Mouse (Mus musculus) Patski (cell line): ENCODE data around the gene Krt33a. TPM values are rescaled to one million over a fixed set of nuclear protein-coding genes. Genes with fewer than 3 reads are reported as not detected.

Experiments used
- ATAC-seq: fragments of 100-300 bp; one replicate; pipeline ENCODE4 v1.8.0; 2021
- CTCF ChIA-PET: fragments of 350-600 bp; sonication (Branson Sonifier 250); formaldehyde crosslinking; loops from one replicate; lab custom pipeline; 2022; ENCODE audit warnings: inconsistent platforms; lab: Charles Lee
- POLR2A ChIA-PET: fragments of 350-600 bp; sonication (Branson Sonifier 250); formaldehyde crosslinking; loops from one replicate; lab custom pipeline; 2022; ENCODE audit warnings: antibody characterized with exemption, inconsistent platforms; lab: Charles Lee
- DNase-seq: peaks from one replicate; pipeline ENCODE4 v3.0.0-alpha.2; 2011; ENCODE audit warnings: low read depth, low spot score
- H3K27me3 ChIP-seq: fragments of 371-371 bp; one replicate; pipeline ENCODE4 v1.5.1; 2021
- CTCF ChIP-seq: fragments of 100-300 bp; IDR thresholded peaks from one replicate; pipeline ENCODE4 v1.5.1; 2021
- in situ Hi-C: fragments of 300-500 bp; cut with MboI; formaldehyde crosslinking; loops from 3 replicates; pipeline ENCODE4 v1.11.1; 2018; ENCODE audit warnings: low pct_unique_long_range_greater_than_20kb, mixed read lengths
- polyA plus RNA-seq: library from polyadenylated mRNA; unstranded; gene quantifications from one replicate; pipeline ENCODE4 v1.2.3, GENCODE M21; 2021

The Krt33a gene
- not detected for polyA plus RNA-seq

DNA sequence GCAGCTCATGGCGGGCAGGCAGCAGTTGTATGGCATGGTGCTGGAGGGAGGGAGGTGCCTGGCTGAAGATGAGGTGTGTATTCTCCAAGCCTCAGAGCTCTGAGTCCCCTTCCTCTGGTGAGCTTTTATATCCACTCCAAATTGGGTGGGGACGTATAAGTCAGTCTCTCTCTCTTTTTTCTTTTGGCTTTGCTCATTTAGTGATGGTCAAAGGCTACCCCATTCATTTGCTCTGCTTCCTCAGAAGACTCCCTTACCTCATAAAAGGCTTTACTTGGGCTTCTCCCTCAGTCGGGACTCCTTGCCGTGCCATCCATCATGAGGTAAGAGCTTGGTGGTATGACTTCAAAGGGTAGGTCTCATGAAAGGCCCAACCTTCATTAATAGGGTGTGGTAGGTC lies at the start of gene Krt33a:
Gene Krt33a, minus strand, starts transcription at position 101 of the 400 bp plus-strand sequence.
- H3K27me3 ChIP-seq, result no peaks in the 10 kb centered on the region
- POLR2A ChIA-PET, result no interaction called here
- in situ Hi-C loops, result no loop called here
- DNase-seq (no peak), ATAC-seq (no peak)
- CTCF ChIA-PET, result no interaction called here
- TF ChIP-seq CTCF, result no peak

DNA sequence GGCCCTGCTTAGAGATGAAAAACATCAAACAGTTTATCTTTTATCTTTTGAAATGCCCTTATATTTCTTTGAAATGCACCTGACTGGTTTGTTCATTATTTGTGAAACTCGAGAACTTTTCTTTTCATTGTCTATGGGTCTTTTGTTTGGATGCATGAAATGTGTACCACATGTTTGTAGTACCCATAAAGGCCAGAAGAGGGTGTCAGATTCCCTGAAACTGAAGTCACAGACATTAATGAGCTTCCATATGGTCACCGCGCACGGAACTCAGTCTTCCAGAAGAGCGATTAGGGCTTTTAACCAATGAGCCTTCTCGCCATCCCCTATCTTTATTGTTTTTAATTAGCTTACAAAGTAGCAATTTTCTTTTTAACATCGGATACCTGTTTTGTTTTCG lies 42.9 kb upstream of the Krt33a start:
- in situ Hi-C loops, result no loop called here
- no peak for ATAC-seq
- POLR2A ChIA-PET, result no interaction called here
- H3K27me3 ChIP-seq, result no peaks in the 10 kb centered on the region
- CTCF ChIA-PET, result no interaction called here
- no peak for DNase-seq
- TF ChIP-seq CTCF, result no peak

DNA sequence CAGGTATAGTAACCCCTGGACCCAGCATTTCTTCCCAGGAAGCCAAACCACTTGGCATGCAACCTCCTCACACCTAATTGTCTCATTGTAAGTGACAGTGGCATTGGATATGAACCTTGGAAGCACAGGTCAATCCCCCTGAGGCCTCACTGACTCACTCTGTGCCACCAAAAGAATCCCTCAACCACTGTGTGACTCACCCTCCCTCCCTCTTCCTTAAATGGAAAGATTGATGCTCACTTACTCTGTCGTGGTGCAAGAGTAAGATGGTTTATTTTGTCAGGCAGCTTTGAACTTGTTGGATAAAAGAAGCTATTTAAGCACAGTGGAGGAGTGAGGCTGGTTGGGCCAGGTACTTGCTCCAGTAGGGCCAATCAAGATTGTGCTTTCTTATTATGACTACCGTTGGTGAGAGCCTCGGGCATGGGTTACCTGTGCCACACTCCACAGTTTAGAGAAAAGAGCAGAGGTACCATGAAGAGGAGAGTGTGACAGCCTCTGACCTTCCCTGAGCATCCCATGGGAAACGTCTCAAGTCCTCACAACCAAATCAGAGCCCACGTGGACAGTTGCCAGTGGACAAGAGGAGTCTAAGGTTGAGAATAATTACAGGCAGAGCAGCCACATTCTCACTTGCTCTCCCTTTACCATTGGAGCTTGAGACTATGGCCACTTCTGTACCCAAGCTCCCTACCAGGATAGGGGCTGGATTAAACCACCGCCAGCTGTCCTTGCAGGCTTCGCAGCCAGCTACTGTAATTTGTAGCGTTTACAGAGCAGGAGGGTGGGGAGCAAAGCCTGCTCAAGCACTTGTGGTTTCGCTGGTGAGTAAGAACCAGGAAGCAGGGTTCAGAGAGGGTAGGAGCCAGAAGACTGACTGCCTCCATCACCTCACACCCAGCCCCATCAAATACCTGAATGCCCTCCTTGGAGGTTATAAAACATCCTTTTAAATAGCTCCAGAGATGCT lies 40.0 kb upstream of the Krt33a start:
- H3K27me3 ChIP-seq, result no peaks in the 10 kb centered on the region
- TF ChIP-seq CTCF, result no peak
- ATAC-seq, result peak; percentile 78
- ChIA-PET CTCF (interaction anchor here (1.0 to 1.2 kb wide), 2 partner anchors 16 to 239 kb away, joined by 3 read pairs; no protein-coding TSS in a partner anchor), POLR2A (interaction anchor here (1.4 kb wide), 1 partner anchor 113 kb away, joined by 3 read pairs; no protein-coding TSS in a partner anchor)
- DNase-seq, result peak; percentile 71
- in situ Hi-C loops, result no loop called here

DNA sequence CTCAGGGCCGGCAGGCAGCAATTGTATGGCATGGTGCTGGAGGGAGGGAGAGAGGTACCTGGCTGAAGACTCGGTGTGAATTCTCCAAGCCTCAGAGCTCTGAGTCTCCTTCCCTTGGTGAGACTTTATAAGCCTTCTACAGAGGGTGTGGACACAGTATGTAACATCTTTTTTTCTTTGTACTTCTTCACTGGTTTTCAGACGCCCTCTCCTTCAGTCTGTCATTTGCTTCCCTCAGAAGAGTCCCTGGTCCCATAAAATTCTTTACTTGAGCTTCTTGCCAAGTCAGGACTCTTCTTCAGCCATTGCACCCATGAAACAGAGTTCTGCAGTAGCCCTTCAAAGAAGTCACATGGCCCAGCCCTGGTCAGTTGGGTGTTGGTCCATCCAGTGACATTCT lies 34.4 kb upstream of the Krt33a start, which contains the start of gene Krt31:
Gene Krt31, minus strand, starts transcription at position 101 of the 400 bp plus-strand sequence.
- ATAC-seq (no peak), DNase-seq (no peak)
- H3K27me3 ChIP-seq, result peaks cover 3% of the 10 kb centered on the region
- ChIA-PET POLR2A (no interaction called here), CTCF (interaction anchor here (1.3 kb wide), 1 partner anchor 11 kb away, joined by 3 read pairs; no protein-coding TSS in a partner anchor)
- in situ Hi-C loops, result no loop called here
- no peak for TF ChIP-seq CTCF

DNA sequence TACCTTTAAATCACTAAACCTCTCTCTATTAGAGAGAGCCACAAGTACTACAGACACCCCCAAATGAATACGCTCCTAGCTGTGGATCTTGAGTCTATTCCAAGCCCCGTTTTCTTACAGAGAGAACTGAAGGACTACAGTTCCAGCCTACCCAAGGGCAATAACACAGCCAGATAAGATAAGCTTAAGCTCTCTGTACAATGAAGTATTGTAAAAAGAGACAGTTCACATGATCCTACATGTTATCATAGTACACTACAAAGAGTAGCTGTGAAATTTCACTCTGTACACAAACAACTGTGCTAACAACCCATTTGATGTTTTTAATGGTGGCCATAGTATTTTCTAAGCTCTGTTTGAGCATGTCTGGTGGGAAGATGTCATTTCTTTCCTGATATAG lies 31.2 kb upstream of the Krt33a start:
- POLR2A ChIA-PET, result no interaction called here
- peaks cover 10% of the 10 kb centered on the region for H3K27me3 ChIP-seq
- in situ Hi-C loops, result no loop called here
- no peak for ATAC-seq
- no peak for TF ChIP-seq CTCF
- DNase-seq, result no peak
- CTCF ChIA-PET, result no interaction called here

DNA sequence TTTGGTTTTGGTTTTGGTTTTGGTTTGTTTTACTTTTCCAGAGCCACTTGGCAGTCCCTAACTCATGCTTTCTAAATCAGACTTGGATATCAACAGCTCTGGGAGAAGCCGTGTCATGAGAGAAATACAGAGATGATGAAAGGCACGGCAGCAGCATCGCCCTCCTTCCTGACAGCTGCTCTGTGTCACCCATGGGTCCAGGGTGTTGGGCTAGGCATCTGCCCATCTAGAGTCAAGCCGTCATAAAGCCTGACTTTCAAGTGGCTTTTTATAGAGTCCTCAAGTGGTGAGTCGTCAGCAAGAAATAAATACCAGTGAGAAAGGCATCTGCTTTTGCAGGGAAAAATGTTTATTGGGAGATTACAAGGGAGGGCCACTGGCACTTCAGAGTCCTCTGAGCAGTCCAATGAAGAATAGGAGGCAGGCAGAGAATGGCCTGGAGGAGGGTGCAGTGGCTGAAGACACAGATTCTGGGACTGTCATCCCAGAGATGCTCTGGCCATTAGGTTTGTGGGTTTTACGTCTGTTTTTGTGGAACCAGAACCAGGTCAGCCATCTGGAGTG lies 30.4 kb upstream of the Krt33a start:
- POLR2A ChIA-PET, result no interaction called here
- peaks cover 14% of the 10 kb centered on the region for H3K27me3 ChIP-seq
- no peak for DNase-seq
- in situ Hi-C loops, result no loop called here
- ATAC-seq, result no peak
- CTCF ChIA-PET, result interaction anchor here (1.8 kb wide), 1 partner anchor 17 kb away, joined by 4 read pairs; the partner anchor contains the start of gene Krt33b
- TF ChIP-seq CTCF, result no peak

DNA sequence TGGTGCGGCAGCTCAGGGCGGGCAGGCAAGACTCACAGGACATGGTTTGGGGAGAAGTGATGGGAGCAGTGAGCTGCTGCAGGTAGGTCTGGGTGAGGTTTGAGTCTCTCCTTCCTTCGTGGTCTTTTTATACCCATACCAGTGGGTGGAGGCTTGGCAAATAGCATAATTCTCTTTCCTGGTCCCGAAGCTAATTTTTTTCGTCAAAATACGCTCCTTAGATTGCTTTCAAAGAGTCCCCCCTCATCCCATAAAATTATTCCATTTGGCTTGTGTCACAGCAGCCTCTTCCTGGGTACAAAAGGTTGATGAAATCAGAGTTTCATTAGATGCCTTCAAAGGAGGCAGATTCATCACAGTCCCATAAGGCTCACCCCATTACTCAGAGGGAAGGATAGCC lies 25.4 kb upstream of the Krt33a start, which contains the start of gene Krt34:
Gene Krt34, minus strand, starts transcription at position 101 of the 400 bp plus-strand sequence.
- CTCF ChIA-PET, result no interaction called here
- no peak for ATAC-seq

DNA sequence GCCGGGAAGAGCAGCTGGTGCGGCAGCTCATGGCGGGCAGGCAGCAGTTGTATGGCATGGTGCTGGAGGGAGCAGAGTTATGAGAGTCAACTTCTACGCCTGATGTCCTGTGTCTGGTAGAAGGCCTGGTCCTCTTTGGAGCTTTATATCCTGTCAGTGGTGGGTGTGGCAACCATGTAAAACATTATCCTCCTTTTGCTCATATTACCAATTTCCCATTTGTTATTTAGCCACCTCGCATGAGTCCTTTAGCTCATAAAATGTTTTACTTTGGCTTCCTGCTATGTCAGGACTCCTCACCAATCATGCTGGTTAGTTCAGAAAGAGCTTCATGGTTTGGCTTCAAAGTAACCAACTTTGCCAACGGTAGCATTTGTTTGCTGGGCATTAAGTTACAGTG lies 13.8 kb upstream of the Krt33a start, which contains the start of gene Krt33b:
Gene Krt33b, minus strand, starts transcription at position 101 of the 400 bp plus-strand sequence.
- ChIA-PET CTCF (interaction anchor here (1.3 to 1.7 kb wide), 3 partner anchors 16 to 252 kb away, joined by 4 to 5 read pairs (median 4); no protein-coding TSS in a partner anchor), POLR2A (no interaction called here)
- no peaks in the 10 kb centered on the region for H3K27me3 ChIP-seq
- TF ChIP-seq CTCF, result no peak
- ATAC-seq (no peak), DNase-seq (no peak)
- in situ Hi-C loops, result no loop called here

More for the DNA sequence above, 25.4 kb upstream of the Krt33a start, which contains the start of gene Krt34:
- TF ChIP-seq CTCF, result no peak
- POLR2A ChIA-PET, result no interaction called here
- peaks cover 15% of the 10 kb centered on the region for H3K27me3 ChIP-seq
- in situ Hi-C loops, result no loop called here
- no peak for DNase-seq

DNA sequence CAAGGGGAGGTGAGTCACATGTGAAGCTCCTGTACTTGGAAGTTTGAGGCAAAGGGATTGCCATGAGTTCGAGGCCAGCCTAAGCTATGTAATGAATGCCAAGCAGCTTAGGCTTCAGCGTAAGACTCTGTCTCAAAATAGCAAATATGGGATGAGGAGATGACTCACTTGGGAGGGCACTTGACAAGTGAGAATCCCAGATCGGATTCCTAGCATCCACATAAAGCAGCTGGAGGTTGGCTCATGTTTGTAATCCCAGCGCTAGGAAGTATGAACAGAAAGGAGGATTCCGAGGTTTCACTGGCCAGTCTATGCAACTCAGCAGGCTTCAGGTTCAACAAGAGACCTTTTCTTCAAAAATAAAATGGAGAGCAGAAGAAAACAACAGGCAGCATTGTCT lies 5.4 kb upstream of the Krt33a start:
- ATAC-seq, result no peak
- no peak for TF ChIP-seq CTCF
- DNase-seq, result no peak
- CTCF ChIA-PET, result interaction anchor here (1.2 kb wide), 1 partner anchor 273 kb away, joined by 3 read pairs; no protein-coding TSS in a partner anchor
- no peaks in the 10 kb centered on the region for H3K27me3 ChIP-seq
- in situ Hi-C loops, result no loop called here
- POLR2A ChIA-PET, result no interaction called here

DNA sequence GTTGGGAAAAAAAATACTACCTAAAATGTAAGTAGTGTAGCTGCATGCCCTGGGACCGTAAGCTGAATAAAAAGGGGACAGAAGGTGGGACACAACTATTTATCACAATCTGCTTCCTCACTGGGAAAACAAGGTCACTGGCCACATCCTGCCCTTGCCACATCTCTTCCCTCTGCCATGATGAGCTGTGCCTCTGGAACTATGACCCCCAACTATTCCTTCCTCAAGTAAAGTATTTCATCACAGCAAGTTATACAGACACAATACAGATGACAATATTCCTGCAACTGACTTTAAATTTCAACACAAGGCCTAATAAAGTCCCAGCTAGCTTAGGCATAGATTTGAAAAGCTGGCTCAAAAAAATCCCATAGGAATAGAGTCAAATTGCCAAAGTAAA lies 3.5 kb upstream of the Krt33a start:
- in situ Hi-C loops, result no loop called here
- no peaks in the 10 kb centered on the region for H3K27me3 ChIP-seq
- ChIA-PET CTCF (no interaction called here), POLR2A (no interaction called here)
- DNase-seq, result no peak
- ATAC-seq, result no peak
- TF ChIP-seq CTCF, result no peak
